Mouse (Mus musculus) C2C12 (cell line): ENCODE measurements at regions not wholly inside any gene's neighbourhood (a gene's known extent, or its start where the extent isn't known, plus 50 kb on each side); places are given as distances from the start of the nearest gene placed in this dataset.

Source experiments
- H3K27me3 ChIP-seq: one replicate; pipeline ENCODE4 v1.6.1; 2011; ENCODE audit not compliant: control insufficient read depth, insufficient read depth, insufficient read length
- H3K36me3 ChIP-seq: one replicate; pipeline ENCODE4 v1.6.1; 2011; ENCODE audit not compliant: control insufficient read depth, insufficient read depth
- H3K4me3 ChIP-seq: one replicate; pipeline ENCODE4 v1.5.1; 2011; ENCODE audit warnings: mild to moderate bottlenecking, control low read depth; ENCODE audit not compliant: poor library complexity, insufficient read depth, severe bottlenecking
- H3K79me2 ChIP-seq: one replicate; pipeline ENCODE4 v1.6.1; 2011; ENCODE audit not compliant: control insufficient read depth, insufficient read depth
- H3K79me3 ChIP-seq: one replicate; pipeline ENCODE4 v1.6.1; 2011; ENCODE audit warnings: low read depth, control low read depth
- H3ac ChIP-seq: one replicate; pipeline ENCODE3; 2011; ENCODE audit warnings: low read depth; ENCODE audit not compliant: control insufficient read depth, insufficient read length
- CEBPB ChIP-seq: IDR thresholded peaks from one replicate; pipeline ENCODE4 v1.6.1; 2011; ENCODE audit warnings: low read depth, mild to moderate bottlenecking, control low read depth, moderate library complexity
- CTCF ChIP-seq: IDR thresholded peaks from one replicate; pipeline ENCODE4 v1.5.1; 2011; ENCODE audit not compliant: control insufficient read depth, insufficient read depth, insufficient read length
- FOSL1 ChIP-seq: IDR thresholded peaks from one replicate; pipeline ENCODE4 v1.8.0; 2011; ENCODE audit warnings: mild to moderate bottlenecking, low read length; ENCODE audit not compliant: poor library complexity, insufficient read depth, severe bottlenecking
- MAX ChIP-seq: IDR thresholded peaks from one replicate; pipeline ENCODE4 v1.6.1; 2011; ENCODE audit warnings: mild to moderate bottlenecking, control low read depth
- MYOD1 ChIP-seq: IDR thresholded peaks from one replicate; pipeline ENCODE4 v1.6.1; 2011; ENCODE audit warnings: low read depth; ENCODE audit not compliant: control insufficient read depth, insufficient read length
- MYOG ChIP-seq: IDR thresholded peaks from one replicate; pipeline ENCODE4 v1.6.1; 2011; ENCODE audit not compliant: control insufficient read depth, insufficient read length; ENCODE audit errors: extremely low read depth
- USF1 ChIP-seq: IDR thresholded peaks from one replicate; pipeline ENCODE4 v1.6.1; 2011; ENCODE audit warnings: low read depth, mild to moderate bottlenecking, control low read depth, moderate library complexity

DNA sequence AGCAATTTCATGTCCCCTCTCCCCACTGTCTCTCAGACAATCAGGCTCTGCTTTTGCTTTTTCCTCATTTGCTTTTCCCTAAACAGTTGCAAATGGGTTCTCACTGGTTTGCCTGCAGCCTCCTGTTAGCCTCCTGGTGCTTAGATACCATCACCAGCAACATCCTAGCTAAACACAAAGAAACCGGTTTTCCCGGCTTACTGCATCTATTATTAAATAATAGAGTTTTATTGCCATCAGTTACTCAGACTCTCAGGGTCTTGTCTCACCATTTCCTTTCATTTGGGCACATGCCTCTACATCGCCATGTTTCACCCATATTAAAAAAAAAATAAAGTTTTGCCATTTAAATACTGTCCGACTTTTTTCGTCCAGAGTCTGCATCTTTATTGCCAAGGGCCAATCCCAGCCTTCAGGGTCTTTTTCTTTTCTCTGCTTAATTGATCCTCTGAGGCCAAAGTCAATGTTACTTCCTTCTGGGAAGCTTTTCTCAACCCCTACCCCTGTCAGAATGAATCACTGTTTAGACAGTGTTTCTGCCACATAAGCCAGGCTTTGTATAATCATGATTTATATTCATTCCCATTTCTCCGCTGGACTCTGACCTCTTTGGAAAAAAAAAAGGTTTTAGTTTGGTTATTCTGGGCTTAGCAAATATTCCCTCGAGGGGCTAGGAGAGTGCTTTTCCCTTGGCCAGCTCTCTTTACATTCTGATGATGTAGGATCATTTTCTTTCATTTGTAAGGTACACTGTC lies 187.4 kb downstream of the Btg1 start:
- Histone ChIP-seq H3ac (no peak overlapping the region), H3K4me3 (no peak overlapping the region), H3K79me3 (no peaks in the 10 kb centered on the region), H3K79me2 (no peaks in the 10 kb centered on the region), H3K27me3 (no peaks in the 10 kb centered on the region), H3K36me3 (no peaks in the 10 kb centered on the region)
- TF ChIP-seq MYOD1 (no peak), FOSL1 (no peak), CTCF (no peak), MAX (no peak), CEBPB (no peak), USF1 (no peak), MYOG (no peak)

DNA sequence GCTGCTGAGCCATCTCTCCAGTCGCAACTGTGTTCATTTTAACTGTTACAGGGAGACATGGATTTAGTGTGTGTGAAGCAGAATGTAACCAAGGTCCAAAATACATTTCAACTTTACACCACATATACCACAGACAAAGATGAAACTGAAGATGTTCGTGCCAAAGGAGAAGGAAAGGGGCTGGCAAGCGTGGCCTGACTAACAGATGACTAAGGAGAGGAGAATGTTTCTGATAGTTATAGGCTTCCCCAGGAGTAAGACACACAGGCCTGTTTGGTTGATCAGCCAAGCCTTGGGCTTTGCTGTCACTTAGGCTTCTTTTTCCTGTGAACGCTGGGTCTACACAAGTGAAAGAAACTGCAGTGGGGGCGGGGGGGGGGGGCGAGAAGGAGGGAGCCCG lies 189.8 kb downstream of the Btg1 start:
- H3K36me3 ChIP-seq = no peaks in the 10 kb centered on the region
- H3K27me3 ChIP-seq = no peaks in the 10 kb centered on the region
- H3K79me2 ChIP-seq = no peaks in the 10 kb centered on the region
- no peaks in the 10 kb centered on the region for H3K79me3 ChIP-seq
- no peak overlapping the region for H3ac ChIP-seq
- no peak overlapping the region for H3K4me3 ChIP-seq
- TF ChIP-seq CEBPB (no peak), MYOG (no peak), USF1 (no peak), FOSL1 (peak; percentile 98), CTCF (no peak), MYOD1 (peak; percentile 9), MAX (peak; percentile 58)

DNA sequence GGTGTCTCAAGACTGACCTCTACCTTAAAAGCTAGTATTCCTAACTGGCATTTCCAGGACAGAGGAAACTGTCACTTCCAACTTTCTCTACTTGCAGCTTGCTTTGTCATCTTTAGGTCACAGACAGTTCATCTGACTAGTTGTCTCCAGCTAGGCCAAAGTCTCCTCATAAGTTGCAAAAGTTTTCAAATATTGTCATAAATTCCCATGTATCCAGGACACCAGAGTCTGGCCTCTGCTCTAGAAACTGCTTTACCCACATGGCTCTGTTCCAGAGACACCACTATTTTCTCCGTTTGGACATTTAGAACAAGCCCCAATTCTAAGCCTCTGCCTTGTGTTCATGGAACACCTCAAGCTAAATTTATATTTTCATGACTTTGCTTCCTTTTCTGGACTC lies 205.0 kb downstream of the Btg1 start:
- no peaks in the 10 kb centered on the region for H3K79me2 ChIP-seq
- no peaks in the 10 kb centered on the region for H3K27me3 ChIP-seq
- TF ChIP-seq MYOG (no peak), CEBPB (no peak), MAX (no peak)
- no peak overlapping the region for H3K4me3 ChIP-seq
- H3ac ChIP-seq = no peak overlapping the region
- H3K36me3 ChIP-seq = no peaks in the 10 kb centered on the region
- H3K79me3 ChIP-seq = no peaks in the 10 kb centered on the region

DNA sequence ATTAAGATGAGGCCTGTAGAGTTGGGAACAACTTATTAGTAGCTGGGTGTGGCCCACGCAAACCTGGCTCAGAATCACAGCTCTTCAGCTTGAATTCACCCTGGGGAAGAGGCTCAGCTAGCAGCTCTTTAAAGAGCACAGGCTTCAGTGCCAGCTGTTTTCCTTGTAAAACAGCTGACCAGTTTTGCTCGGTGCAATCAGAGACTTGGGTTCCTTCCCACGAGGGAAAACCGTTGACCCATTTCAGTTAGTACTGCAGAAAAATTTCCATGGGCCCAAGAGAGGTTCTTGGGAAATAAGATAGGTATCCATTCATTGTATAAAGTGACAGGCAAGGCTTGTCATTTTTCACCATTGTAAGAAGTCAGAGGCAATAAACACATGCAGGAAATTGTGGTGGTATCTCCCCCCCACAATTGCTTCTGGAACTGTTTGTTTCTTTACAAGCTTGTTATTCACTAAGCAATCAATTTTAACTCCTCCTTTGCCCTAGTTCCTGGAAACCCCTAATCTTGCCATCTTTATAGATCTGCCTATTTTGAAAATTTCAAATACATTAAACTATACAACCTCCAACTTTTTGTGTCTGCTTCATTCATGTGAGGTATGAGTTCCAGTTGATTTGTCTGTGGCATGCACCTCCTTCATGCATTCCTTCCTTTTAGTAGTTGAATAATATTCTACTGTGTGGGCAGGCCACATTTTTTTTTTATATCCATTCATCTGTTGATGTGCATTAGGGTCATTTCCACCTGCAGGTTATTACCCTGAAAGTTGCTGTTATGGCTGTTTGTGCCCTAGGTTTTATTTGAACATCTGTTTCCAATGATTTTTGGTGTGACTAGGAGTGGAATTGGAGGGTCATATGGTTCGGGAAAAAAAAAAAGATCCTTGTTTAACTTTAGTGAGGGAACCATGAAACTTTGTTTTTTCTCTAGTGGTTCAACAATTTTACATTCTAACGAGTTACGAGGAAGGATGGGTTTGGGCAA lies 205.8 kb downstream of the Btg1 start:
- Histone ChIP-seq H3K36me3 (no peaks in the 10 kb centered on the region), H3ac (no peak overlapping the region), H3K27me3 (no peaks in the 10 kb centered on the region), H3K79me2 (no peaks in the 10 kb centered on the region), H3K79me3 (no peaks in the 10 kb centered on the region), H3K4me3 (no peak overlapping the region)
- TF ChIP-seq CEBPB = no peak
- TF ChIP-seq MYOD1 = no peak
- no peak for TF ChIP-seq USF1
- TF ChIP-seq CTCF = no peak
- no peak for TF ChIP-seq MYOG
- no peak for TF ChIP-seq MAX
- TF ChIP-seq FOSL1 = no peak

DNA sequence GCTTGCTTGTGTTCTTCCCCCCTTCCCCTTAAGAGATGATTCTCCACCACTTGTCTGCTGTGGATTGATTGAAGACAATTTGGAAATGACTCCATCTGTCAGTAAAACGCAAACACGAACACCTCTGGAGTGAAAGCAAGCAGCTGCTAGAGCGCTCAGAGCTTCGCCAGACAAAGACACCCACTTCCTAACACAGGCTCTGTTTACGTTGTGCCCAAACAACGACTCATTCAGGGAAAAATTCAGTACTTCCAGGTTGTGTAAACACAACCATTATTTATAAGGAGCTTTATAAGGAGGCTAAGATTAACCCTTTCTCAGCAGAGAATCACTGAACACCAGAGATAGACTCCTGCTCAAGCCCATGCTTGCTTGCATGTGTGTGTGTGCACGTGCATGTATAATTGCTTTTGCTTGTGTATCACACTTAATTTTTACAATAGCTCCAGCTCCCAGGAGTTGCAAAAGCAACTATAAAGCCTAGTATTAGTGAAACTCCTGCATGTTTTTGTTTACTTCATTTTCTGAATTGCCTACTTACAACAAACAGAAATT lies 209.5 kb downstream of the Btg1 start:
- H3K36me3 ChIP-seq = no peaks in the 10 kb centered on the region
- TF ChIP-seq MYOD1 (no peak), FOSL1 (no peak)

More for the DNA sequence above, 209.5 kb downstream of the Btg1 start:
- no peaks in the 10 kb centered on the region for H3K27me3 ChIP-seq
- no peak overlapping the region for H3K4me3 ChIP-seq
- H3ac ChIP-seq = no peak overlapping the region
- no peaks in the 10 kb centered on the region for H3K79me2 ChIP-seq
- H3K79me3 ChIP-seq = no peaks in the 10 kb centered on the region
